Mouse (Mus musculus) heart, postnatal 0 days (tissue): Measurements from ENCODE around the gene Erh.

Experiments
- CTCF ChIP-seq: IDR thresholded peaks from 2 replicates; pipeline ENCODE4 v1.5.1; 2016; ENCODE audit warnings: antibody characterized with exemption, control low read depth, low read depth
- EP300 ChIP-seq: IDR thresholded peaks from 2 replicates; pipeline ENCODE4 v1.6.1; 2016; ENCODE audit warnings: antibody characterized with exemption, low read depth

- TF ChIP-seq CTCF: no peak
- TF ChIP-seq EP300: no peak
Observed at GRCm38 (mm10) chr12:80646377-80646776, 2.2 kb upstream of the Erh start.
